Mouse (Mus musculus) urinary bladder, adult 18-20 months (tissue): ENCODE results near the gene Ttbk1.

ENCODE experiments used
- DNase-seq, 2 experiments: peaks; one replicate each; pipeline ENCODE4 v3.0.0; 2022; ENCODE audit warnings: low spot score in 2 of 2, mixed read lengths in 2 of 2

Gene Ttbk1

DNA sequence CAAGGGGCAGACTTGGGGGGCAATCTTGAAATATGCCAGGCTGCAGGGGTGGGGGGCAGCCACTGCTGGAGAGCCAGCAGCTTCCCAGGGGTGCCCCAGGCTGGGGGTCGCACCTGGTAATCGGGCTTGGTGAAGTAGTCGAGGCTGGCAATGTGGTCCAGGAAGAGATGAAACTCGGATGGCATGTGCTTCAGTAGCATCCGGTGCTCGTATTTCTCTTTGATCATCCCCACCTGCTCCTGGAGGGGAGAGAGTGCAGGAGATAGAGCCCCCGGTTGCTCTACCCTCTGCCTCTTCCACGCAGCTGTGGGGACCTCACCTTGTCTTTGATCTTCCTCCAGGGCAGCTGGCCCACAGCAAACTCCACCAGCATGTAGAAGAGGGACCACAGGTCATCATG lies 10.9 kb downstream of the Ttbk1 start:
- no peak for DNase-seq

DNA sequence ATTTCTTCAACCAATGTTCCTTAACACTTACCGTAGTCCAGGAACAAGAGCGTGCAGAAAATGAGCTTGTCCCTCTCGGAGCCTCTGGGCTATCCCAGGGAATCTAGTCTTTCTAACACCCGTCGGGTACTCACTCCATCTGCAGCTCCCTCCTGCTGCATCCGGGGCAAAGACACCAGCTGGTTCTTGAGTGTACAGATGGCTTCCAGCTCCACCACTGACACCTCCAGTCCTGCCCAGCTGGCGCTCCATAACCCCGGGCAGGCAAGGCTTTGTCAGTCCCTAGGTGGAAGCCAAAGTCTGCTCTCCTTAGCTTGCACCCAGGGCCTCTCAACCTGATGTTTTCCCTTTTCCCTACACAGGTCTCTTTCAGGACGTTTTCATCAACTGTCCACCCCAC lies 19.6 kb downstream of the Ttbk1 start:
- DNase-seq, result no peak

DNA sequence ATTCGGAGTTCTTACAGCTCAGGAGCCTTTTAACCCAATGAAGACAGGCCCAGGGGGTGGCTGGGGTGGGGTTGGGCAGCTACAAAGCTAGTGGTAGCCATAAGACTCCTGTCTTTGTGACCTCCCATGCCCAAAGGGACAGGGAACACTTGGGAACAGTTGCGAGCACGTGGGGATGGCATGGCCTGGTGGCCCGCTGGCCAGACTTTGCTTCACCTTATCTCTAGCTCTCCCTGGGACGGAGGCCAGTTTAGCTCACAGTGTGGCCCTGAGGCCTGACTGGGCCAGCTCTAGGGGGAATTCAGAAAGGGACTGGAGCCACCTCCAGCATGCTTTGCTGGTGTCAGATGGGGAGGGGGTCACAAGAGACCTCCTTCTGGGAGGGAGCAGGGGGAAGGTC lies 25.2 kb downstream of the Ttbk1 start:
- DNase-seq, result no peak

DNA sequence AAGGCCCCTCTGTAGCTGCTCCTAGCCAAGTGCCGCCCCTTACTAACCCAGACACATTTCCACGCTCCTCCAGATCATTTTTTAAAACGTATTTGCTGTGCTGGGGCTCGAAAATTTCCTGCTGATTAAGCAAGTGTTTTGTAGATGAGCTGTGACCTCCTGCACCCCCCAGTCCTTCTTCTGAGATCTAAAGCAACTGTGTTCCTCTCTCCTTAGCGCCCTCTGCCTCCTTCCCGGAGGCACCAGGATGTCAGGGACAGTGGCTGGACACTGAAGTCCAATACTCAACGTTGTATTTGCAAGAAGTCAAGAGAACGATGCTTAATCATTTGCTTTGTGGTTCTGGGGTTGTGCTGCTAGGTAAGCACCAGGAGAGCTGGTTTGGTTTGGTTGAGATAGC lies 26.1 kb downstream of the Ttbk1 start:
- no peak for DNase-seq

DNA sequence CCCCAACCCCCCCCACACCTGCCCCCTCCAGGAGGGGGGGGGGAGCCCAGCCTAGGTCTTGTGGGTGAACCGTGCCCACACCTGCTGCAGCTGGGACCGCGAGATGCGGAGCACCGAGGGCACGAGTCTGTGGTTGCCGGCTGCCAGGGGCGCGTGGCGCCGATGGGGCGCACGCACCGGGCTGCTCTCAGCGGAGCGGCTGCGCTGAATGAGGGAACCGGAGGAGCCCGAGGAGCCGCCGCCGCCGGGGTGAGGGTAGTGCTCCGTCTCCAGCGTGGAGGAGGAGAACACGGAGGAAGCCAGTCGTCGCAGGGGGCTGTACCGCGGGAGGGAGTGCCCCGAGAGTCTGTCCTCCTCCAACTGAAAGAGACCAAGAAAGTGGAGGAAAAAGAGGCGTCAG lies 26.8 kb downstream of the Ttbk1 start:
- DNase-seq, result no peak

DNA sequence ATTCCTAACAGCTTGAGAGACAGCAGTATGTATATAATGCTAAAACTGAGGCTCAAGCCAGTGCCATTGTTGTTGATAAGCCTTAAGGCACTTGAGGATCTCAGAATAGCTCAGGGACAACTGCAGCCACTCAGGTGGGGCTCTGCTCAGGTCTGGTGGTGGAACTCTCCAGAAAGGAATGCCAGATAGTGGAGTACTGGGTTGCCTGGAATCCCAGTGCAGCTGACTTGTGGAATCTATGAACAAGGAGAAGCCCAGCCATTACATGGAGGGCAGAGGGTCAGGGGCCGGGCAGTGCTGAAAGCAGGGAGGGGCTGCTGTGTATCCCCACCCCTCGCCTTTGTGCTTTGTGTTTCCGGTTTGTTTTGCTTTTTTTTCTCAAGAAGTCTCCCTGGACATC lies 29.0 kb downstream of the Ttbk1 start:
- DNase-seq, result no peak

DNA sequence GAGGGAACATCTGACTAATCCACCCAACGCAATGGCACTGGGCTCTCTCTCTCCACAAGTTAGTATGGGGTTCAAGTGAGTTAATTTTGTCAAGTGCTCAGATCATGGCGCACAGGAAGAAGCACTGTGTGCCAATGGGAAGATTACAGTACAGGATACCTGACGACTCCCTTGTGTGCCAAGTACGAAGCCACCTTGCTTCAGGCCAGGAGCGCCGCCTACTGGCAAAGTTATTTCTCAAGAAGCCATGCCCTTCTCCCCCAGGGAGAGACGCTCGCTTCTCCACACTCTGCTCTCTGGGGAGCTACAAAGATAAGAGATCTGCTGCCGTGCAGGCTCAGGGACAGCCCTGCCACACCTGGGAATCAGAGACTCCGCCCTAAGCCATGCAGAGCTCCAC lies 29.7 kb downstream of the Ttbk1 start:
- peak in 1 of 2 experiments; percentile 49 for DNase-seq

DNA sequence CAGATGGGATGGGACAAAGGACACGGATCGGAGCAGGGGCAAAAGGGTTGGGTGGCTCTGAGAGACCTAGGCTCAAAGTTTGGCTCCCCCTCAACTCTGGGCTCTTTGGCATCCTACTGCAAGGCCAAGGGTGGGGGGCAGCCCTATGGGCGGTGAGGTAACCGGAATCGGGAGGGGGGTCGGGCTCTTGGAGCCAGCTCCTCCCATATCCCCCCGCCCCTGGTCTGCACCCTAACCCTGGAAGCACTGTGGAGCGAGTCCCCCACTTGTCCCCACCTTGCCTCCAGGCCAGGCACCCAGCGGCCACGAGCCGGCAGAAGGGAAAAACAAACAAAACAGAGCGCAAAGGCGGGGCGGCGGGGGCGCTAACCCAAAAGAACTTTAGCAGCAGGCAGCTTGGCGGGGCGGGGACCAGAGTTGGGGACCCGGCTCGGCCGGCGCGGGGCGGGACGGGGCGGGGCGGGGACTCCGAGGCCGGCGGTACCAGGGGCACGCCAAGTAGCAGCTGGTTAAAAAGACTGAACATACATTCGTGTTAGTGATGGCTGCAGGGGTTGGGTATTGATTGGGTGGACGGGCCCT lies 32.3 kb downstream of the Ttbk1 start:
- peak; percentile 35 to 43 for DNase-seq

DNA sequence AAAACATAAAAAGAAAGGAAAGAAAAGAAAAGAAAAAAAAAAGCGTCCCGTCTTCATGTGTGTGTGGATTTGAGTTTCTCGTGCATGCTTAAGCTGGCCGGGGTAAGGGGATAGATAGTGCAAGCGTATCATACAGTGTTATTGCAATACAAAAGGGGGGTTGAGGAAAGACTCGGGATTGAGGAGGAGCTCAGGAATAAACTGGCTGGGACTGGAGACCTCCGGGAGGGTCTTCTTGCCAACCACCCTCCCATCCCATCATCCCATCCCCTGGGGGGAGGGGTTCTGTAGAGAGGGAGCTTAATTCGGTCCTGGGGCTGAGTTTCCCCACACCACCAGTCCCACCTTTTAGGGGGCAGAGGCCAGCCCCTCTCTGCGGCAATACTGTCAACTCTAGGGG lies 32.9 kb downstream of the Ttbk1 start:
- no peak for DNase-seq

DNA sequence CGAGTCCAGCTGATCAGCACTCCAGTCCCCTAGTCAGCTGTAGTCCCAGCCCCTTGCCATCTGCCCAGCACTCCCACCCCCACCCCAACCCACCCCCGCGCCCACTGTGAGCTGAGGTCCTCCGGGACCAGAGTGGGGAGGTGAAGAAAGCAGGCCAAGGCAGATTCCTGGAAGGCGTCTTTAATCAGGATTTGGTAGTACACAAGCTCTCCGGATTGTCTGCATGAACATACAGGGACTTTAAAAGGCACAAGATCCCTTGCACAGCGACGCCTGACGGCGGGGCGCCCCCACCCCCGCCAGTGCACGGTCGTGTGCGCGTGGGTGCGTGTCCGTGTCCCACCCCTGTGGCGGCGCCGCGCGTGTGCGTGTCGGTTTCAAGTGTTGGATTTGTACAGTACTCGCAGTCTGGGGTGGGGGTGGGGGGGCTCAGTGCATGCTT lies 33.5 kb downstream of the Ttbk1 start:
- DNase-seq, result no peak

DNA sequence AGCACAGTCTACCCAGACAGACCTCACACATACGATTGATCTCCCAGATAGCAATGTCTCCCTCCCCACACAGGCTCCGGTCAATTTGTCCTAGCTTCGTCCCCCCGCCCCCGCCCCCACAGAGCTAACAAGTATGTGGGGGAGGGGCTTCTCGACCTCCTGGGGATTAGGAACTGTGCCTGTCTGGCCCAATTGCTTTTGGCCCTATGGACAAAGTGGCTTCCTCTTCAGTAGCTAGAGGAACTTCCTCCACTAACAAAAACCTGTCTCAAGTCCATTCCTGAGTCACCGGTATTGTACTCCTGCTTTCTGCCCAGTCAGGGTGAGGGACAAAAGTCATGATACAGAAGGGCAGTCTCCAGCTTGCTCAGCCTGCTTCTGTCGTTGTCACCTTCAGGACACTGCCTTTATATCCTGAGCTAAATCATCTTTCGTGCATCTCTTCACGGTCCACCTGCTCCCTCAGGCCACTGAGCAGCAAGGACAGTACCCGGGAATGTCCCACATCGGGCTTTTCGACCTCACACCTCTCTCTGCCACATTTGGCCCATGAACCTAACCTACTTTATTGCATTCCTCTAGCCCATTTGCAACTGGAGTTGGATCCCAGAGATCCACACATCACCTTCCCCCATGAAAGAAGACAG lies 34.0 kb downstream of the Ttbk1 start:
- DNase-seq, result no peak

DNA sequence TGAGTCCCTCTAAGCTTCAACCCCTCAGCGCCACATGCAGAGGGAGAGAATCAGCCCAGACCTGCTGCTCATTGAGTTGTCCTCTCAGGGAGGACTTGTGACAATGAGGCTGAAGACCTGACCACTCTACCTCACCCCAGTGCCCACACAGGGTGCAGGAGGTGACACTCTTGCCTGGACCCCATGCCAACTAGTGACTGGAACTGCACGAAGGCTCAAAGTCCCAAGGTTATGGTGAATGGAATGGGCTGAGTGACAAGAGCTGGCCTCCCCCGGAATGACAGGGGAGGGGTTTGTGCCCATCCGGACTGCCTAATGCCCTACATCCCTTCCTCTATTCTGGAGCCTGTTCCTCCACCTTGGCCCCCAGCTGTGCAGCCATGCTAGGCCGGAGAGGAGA lies 34.8 kb downstream of the Ttbk1 start:
- no peak for DNase-seq

DNA sequence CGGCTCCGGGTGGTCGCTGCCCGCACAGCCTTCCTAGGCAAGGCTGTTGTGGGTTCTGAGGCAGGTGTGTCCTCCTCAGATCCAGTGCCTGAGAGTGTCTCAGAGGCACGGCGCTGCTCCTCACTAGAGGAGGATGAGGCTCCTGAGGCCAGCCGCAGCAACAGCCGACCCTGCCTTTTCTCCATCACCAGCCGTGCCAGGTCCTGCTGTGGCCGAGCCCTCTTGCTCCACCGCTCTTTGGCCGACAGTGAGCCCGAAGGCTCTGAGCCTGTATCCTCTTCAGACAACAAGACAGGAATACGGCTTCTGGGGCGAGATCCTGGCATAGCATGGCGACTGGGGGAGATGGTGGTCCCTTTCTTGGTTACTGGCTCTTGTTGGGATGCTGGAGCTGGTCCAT lies 41.2 kb downstream of the Ttbk1 start:
- DNase-seq, result no peak

DNA sequence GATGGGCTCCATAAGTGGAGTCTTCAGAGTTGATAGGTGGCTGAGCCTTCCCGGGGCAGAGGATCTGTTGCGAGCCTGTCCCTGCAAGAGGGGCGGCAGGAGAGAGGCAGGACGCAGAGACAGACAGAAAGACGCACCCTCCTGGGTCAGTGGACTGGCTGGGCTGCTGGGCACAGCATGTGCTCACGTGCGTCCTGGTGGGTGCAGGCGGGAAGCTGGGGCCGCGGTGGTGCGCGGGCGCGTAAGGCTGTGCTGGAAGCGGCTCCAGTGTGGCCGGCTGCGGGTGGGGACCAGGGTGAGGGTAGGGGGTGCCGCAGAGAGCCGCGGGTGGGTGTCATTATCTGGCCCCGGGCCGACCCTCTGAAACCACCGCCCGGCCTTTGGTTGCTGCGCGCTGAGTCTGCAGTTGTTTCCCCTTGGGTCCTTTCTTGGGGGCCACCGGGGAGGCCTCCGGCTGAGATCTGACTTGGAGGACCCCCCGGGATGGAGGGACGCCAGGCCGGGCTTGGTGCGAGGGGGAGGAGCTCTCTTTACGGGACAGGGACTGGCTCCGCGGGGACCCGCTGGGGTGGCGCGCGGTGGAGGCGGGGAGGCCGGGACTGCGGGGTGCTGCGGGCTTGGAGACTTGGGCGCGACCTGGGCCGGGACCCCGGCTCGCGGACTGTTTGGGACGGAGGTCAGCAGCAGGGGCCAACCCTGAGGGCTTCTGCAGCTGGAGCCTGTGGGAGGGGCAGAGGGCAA lies 42.5 kb downstream of the Ttbk1 start:
- no peak for DNase-seq

DNA sequence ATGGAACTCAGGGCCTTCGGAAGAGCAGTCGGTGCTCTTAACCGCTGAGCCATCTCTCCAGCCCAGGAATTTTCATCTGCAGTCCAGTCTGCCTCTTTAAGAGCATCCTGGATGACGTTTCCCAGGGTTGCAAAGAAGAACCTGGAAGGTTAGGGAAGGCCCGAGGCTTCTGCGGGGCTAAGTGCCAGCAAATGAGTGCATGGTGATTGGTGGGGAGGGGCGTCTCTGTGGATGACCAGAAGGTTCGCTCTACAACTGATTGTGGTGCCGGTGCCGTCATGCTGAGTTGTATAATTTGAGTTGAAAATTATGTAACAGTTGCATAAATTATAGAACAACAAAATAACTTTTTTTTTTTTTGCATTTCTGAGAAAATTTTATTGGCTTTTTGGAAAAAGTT lies 48.3 kb downstream of the Ttbk1 start:
- no peak for DNase-seq

DNA sequence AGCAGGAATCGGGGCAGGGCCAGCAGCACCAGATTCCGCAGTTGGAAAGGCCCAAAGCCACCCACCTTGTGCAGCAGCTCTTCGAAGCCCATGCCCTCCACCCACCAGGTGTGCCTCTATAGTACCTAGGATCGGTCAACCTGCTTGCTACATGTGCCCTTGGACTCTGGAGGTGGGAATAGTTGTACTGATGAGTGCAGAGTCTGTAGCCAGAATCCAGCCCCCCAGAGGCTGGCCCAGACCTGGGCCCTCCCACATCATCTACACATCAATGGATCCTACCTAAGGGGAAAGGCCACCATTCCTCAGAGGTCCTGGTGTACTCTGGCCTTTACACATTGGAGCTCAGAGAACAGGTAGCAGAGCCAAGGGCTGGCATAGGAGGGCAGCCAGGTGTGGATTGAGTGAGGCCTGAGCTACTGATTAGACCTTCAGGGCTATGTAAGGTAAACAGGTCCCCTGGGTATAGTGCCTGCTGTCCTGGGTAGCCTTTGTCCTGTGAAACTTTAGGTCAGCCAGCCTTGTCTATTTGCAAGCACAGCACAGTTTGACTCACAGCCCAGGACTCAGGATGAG lies 49.1 kb downstream of the Ttbk1 start, which contains the start of gene Slc22a7:
Gene Slc22a7 (minus strand): TSS at position 160 of the 576 bp plus-strand sequence.
- DNase-seq, result no peak

DNA sequence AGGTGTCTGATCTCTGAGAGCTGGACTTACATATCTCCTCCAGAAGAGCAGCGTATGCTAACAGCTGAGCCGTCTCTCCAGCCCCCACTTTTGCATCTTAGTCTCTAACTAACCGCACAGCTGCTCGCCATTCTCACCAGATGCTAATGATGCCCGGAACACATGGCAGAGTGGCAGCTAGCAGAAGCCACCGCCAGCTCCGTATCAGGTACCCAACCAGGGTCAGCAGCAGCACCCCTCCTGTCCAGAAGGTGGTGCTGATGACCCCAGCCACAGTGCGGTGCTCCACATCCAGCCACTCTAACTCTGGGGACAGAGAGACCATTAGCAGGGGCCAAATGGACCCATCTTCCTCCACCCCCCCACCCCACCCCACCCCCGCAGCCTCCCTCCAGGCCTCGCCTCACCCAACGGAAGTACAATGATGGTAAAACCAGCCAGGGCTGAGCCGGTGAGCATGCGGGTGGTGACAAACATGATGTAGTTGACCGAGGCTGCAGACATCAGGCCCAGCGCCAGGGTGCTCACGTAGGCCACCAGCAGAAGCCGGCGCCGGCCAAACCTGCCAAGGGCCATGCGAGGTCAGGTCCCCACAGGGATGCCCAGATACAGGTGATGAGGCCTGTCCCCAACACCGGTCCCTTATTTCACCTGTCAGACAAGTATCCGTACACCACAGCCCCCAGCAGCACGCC lies 50.7 kb downstream of the Ttbk1 start:
- DNase-seq, result no peak

DNA sequence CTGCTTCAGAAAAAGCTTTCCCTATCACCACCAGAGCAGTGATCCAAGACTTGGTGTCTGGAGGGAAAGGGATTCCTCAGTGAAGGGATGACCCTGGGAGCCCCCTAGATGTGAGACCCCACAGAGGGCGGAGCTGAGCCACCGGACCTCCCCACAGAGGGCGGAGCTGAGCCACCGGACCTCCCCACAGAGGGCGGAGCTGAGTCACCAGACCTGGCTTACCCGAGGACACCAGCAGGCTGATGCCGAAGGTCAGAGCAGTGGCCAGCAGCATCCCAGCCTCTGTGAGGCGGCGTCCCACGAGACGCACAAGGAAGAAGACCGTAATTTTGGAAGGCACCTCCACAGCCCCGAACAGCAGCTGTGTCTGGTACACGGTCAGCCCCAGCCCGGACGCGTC lies 53.8 kb downstream of the Ttbk1 start:
- no peak for DNase-seq

DNA sequence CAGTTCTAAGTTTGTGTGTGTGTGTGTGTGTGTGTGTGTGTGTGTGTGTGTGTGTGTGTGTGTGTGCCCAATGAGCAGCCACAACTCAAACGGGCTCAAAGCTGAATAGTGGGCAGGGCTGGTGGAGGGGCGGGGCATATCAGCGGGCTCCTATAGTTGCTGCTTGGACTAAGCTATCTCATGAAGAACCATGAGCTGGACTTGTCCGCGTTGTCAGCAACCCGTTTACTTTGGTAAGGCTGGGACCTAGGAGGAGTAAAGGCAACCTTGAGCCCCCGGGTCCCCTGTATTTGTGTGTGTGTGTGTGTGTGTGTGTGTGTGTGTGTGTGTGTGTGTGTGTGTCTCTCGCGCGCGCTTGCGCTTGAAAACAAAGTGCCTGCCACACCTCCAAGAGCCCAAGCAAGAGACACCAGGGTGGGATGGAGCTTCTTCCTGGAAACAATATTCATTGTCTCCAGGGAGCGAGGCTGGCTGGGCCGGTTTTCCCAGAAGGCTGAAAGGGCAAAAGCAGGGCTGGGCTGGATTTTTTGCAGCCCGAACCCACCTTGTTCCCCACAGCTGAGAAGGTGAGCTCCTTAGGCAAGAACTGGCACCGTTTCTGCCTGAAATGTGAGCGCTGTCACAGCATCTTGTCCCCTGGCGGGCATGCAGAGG lies 58.6 kb downstream of the Ttbk1 start, which contains the start of gene Crip3:
Gene Crip3 (plus strand): TSS at position 166 of the 654 bp plus-strand sequence.
- no peak for DNase-seq

DNA sequence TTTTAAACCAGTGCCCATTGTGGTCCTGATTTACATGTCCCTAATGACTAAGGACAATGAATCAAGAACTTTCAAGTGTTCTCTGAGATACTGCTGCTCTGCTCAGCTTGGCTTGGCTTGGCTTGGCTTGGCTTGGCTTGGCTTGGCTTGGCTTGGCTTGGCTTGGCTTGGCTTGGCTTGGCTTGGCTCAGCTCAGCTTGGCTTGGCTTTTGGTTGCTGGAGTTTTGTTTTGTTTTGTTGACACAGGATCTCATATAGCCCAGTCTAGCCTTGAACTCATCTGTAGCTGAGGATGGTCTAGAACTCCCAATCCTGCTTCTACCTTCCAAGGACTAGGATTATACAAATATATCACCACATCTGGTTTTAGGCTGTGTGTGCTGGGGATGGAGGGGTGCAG lies 61.0 kb downstream of the Ttbk1 start:
- DNase-seq, result no peak

DNA sequence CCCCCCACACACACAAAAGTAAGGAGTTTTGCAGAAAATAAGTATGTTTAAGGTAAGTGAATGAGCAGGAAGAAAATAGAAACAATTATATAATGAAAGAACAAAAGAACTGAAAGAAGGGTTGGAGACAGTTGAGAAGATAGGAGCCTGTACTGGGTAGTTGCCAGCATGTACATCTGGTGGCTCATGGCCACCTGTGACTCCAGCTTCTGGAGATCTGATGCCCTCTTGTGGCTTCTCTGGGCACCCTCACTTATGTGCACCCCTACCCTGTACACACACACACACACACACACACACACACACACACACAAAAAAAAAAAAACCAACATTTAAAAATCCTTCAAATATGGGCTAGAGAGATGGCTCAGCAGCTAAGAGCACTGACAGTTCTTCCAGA lies 67.8 kb downstream of the Ttbk1 start:
- DNase-seq, result no peak

DNA sequence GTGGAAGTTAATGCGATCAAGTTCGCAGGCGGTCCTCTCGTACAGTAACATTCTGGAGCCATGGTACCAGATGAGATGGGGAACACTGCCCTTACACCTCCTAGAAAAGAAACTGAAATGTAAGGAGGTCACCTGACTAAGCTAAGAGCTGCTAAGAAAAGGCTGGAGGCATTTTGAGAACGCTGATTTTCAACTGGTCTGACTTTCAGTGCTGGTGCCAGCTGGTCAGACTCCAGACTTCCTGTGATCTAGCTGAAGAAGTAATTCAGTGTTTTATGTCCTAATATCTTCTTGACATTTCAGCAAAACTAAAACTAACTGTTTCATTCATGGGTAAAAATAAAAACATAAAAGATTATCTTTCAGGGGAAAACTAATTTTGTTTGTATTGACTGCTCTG lies 68.8 kb downstream of the Ttbk1 start:
- no peak for DNase-seq
